Mouse (Mus musculus) thymus, postnatal 36 days (tissue): ENCODE measurements at regions not wholly inside any gene's neighbourhood (a gene's known extent, or its start where the extent isn't known, plus 50 kb on each side); places are given as distances from the start of the nearest gene placed in this dataset.

Experiments used
- DNase-seq, 2 experiments: peaks; one replicate each; pipeline ENCODE4 v3.0.0; 2022; ENCODE audit warnings: mixed read lengths in 2 of 2

DNA sequence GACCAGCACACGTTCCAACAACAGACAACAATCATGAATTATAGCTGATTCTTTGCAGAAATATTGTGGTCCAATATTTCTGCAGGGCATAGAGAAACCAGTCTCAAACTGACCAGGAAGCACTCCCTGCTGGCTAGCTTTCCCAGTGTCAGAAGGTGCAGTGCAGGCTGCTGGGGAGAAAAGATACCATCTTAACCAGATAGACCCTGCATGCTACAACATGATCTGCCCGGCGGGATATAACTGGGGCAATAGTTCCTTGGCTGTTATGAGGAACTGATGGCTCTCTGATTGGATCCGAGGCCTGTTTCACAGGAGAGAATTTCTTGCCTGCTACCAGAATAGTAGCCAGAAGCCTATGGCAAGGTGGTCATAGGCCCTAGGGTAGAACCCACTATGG is 86.9 kb upstream of the Prok2 start:
- no peak for DNase-seq

DNA sequence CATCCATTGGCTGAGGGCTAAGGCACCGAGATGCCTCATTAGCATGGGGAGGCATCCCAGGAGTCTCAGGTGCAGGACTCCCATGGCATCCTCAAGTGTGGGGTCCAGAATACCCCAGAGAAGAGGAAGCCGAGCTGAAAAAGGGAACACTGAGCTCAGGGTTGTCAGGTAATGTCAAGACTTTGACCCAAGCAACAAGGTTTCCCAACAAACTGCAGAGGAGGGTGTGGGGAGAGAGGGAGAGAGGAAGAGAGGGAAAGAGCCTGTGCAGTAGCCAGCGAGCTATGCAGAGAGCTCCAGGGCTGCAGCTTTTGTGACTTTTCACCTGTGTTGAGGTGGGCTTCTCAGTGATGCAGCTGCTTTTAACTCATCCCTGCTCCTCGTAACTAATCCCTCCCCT is 85.7 kb upstream of the Prok2 start:
- DNase-seq = no peak

DNA sequence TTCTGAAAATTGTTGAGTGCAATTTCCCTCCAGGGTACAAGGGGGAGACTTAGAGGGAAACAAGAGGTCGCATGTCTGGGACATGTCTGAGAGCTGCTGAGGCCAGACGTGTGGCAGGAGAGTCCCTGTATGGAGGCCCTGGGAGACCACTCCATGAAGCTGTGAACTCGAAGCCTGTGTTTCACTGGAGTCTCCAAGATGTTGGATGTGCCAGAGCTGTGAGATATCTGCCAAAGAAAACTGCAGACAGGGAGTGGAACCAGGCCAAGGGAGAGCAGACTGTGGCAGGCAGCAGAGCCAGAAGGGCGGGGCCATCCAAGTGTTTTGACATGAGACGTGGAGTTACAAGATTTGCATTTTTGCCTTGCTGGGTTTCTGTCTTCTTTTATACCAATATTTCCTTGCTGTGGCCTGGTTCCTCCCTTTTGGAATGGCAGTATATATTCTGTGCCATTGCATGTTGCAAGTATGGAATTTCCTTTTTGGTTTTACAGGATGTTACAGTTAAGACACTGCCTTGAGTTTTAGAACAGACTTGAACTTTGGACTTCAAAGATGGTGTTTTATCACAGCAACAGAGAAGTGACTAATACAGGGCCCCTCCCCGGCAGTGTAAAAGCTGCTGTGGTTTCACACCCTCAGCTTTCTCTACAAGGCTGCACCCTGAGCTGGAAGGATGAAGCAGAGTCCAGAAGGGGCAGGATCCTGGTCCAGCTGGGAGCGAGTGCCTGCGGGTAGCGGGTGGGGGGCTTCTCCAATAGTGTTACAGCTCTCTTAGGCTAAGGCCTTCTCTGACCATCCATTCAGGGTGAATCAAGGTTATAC is 85.0 kb upstream of the Prok2 start:
- DNase-seq = no peak

DNA sequence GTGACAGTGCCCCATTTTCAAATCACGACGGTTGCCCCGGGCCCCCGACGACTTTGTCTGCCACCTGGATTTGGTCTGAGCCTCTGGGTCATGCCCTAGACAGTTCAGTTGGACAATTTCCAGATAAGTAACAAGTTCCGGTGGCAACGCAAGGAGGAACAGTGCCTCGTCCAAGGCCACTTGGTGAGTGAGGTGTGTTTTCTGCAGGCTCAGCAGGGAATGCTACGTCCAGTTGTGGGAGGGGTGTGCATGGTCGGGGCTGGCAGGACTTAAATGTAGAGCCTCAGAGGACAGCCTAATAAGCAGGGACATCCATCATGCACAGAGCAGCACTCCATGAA is 78.7 kb upstream of the Prok2 start:
- peak in 1 of 2 experiments; percentile 4 for DNase-seq

DNA sequence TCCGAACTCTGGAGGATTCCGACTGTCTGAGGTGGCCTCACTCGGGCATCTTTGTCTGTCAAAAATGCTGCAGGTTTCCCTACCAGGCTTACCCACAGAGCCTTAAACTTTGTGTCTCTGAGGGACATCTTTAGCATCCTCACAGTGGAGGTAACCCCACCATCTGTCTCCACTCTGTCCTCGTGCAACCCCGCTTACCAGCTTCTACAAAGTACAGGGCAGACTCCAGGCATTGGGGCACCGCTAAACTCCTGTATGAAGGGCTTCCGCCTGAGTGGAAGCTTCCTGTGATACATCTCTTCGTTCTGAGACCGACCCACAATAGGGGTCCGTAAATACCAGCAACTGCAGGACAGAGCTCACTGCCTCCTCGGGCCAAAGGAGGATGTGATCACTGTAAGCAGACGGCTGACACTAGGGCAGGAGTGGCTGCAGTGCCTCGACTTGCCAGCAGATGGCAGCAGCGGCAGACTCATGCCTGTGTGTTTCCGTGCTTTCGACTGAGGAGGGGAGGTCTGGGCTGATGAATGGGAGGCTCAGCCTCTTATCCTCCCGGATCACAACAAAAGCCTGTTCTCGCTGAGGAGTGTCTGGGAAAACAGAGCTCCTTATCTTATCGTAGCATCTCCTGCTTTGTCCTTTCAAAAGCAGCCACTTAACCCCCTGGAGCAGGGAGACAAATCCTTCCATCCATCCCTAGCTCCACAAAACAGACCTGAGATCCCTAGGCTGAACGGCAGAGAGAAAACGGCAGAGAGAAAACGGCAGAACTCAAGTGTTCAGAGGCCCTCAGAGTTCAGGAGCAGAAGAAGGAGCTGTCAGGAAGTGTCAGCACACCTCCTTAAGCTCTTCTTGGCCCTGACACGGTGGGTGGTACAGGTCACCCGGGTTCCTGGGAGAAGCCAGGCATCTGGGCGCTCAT is 78.1 kb upstream of the Prok2 start:
- peak; percentile 81 to 89 for DNase-seq

DNA sequence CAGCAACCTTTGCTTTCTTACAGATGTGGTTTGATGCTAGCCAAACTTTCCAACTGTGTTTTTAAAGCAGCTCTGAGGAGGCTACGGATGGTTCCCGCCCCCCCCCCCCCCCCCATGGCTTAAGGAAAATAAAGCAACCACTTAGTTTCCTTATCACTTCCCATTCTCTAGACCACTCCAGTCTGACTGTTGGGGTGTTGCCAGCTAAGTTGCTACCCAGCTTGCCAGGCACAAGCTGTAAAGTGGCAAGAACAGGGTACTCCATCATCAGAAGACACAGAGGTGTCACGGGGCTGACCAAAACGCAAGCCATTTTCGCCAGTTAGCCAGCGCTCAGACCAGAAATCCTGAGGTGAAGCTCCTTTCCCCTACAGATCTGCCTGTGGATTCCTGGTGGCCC is 74.7 kb upstream of the Prok2 start:
- DNase-seq = no peak

DNA sequence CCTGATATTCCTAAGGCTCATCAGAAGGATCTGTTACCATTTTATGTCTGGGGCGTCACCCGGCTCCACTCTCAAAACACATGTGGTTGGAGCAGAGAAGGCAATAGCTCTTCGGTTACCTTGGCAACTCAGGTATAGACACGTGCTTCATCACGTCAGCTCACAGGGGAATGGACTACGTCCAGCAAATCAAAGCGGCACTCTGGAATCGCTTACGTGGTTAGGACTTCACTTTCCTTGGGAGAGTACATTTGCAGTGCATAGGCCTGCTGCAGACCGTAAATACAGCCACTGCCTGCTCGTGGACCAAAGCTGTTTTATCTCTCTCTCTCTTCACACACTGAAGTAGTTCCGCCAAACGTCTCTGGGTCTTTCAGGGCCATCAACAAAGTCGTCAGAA is 74.1 kb upstream of the Prok2 start:
- DNase-seq = no peak

DNA sequence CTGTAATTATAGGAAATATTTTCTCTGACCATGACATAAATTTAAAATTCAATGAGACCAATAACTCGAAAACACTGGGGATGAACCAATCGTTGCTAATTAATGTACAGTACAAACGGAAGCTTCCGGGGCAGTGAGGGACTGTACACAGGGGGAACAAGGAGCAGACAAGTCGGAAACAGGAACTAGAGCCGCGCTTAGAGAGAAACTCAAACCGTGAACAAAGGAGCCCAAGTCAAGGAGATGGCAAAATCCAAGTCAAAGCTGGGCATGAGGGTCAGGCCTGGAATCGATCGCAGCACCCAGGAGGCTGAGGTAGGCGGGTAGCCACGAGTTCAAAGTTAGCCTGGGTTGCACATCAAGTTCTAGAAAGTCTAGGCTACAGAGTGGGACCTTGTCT is 70.2 kb upstream of the Prok2 start:
- DNase-seq = no peak

DNA sequence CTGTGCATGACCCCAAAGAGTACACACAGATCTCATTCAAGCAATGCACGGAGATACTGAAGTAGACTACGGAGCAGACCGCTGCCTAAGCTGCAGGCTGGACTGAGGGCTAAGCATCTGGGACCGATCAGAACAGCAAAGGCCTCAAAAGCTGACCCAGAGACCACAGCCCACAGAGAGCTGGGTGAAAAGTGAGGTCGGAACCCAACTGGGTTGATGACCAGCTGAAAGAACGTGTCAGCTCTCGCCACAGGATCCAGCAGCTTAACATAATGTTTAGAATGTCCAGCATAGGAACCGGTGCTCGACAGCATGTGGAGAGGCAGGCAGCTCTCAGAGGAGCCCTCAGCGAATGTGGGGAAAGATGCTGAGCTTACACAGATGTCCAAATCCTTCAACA is 67.4 kb upstream of the Prok2 start:
- DNase-seq = no peak

DNA sequence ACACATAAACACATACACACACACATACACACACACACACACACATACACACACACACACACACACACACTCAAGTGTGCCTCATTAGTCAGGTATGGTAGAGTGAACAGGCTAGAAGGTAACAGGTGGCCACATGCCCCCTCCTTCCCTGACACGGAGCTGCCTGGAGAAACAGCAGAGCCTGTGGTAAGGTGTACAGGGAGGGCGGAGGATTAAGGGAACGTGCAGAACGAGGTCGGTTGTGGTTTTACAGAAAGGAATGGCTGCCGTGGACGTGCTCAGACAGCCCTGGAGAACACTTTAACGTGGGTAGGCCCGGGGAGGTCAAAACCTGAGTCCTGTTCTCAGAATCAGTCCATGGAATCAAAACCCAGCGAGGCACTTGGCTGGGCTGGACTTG is 66.2 kb upstream of the Prok2 start:
- no peak for DNase-seq

DNA sequence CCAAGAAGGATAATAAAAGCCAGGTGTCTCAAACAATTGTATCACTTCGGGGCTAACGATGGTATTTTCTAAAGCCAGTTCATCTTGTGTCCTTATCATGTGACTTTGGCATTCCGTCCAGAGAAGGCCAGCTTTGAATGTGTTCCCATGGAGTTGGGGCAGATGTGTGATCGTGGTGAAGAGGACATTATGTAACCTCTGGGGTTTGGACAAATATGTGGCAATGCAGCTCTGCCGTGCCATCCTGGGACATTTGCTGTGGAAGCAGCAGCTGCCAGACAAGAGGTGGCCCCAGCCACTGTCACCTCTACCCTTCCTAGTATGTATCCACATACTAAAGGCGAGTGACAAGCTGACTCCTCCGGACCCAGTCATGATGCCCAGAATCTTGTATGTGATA is 60.8 kb upstream of the Prok2 start:
- no peak for DNase-seq

DNA sequence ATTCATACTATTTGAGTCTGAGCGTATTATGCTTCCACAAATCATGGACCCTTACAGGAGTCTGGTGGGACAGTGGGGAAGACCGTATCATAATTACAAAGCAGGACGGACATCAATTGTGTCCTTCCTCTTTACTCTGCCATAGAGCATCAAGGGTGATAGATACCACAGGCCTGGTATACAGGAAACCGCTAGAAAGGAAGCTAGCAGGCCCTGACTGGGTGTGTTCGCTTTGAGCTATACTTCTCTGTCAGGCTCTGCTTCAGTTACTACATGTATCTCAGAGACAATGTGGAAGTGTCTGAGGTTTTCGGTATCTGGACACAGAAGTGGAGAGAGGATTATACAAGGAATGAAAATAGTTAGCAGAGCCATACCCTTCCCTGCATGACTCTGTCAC is 59.0 kb upstream of the Prok2 start:
- DNase-seq = peak in 1 of 2 experiments; percentile 10

DNA sequence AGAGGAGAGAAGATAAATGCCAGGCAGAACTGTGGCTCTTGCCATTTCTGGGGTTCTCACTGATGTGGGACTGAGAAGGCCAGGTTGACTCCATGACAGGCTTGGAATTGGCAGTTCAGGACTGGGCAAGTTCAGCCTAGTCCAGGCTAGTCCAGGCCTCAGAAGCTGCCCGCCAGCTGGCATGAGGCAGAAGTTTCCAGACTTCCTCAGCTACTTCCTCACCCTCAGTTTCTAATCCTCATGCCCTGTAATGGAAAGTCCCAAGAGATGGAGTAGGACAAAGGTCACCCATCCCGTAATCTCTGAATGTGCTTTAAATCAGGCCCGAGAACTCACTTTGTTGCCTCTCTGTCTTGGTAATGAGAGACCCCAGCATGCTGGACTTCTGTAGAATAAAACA is 58.6 kb upstream of the Prok2 start:
- no peak for DNase-seq

DNA sequence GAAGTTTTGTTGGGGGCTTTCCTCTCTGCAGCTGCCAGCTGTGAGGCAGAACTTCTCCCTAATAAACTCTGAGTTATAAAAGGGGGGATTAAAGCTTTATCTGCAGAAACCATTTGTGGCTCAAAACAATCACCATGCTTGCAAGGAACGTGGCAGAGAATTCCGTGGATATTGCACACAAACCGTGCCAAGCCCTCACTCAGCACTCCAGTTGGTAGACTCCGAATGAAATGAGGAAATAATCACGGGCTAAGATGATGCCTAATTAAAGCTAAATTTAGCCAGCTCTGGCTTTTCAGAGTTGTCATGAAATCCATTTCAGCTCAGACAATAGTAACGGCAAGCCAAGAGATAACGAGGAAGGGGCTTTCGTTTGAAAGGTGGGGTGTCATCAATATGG is 58.1 kb upstream of the Prok2 start:
- no peak for DNase-seq

DNA sequence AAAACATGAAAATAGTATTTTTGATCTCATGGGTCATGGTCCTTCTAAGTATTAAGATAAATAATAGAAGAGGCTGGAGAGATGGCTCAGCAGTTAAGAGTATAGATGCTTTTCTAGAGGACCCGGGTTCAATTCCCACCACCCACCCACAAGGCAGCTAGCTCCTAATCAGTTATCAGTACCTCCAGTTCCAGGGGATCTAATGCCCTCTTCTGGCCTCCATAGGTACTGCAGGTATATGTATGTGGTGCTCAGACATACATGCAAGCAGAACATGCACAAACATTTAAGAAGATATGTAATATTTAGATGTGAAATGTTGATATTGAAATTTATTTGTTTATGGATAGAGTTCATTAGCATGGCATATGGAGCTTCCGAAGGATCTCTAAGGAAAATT is 56.8 kb upstream of the Prok2 start:
- DNase-seq = peak; percentile 18 to 30
